ENCODE assay signal across 14 mouse cellular contexts in genomic region chr6:67165091-67165490, GRCm38 (mm10).
"Had no signal": no experiment of that assay in that cellular context is flagged by ENCODE, and none has a peak within 500 bp of the region (broad histone marks: within the 10 kb centered on the region; RNA-seq: fewer than 3 reads in every experiment).

No protein-coding gene starts in this region.

- DNase-seq: kidney, adult 18-20 months; kidney, adult 9 months; kidney, postnatal 14 days; layer of hippocampus, adult 9-11 months; lung, adult 2 months; lung, postnatal 14 days; lung, postnatal 4 days; midbrain, embryonic 14.5 days; thymus, adult 18-20 months; thymus, postnatal 36 days had no signal

- H3K27ac ChIP-seq: layer of hippocampus, adult 2 months; limb, embryonic 10.5 days; limb, embryonic 13.5 days had no signal

- H3K4me2 ChIP-seq: limb, embryonic 13.5 days; midbrain, embryonic 11.5 days had no signal

- H3K36me3 ChIP-seq: limb, embryonic 10.5 days; limb, embryonic 13.5 days had no signal

- H3K9ac ChIP-seq: limb, embryonic 13.5 days had no signal

- H3K9me3 ChIP-seq: limb, embryonic 10.5 days; limb, embryonic 13.5 days had no signal

- H3K4me3 ChIP-seq: layer of hippocampus, adult 2 months; limb, embryonic 10.5 days; limb, embryonic 13.5 days had no signal

- H3K27me3 ChIP-seq: limb, embryonic 13.5 days had no signal
